Mouse (Mus musculus) mature B cell (primary cell): ENCODE results near the gene Eif4g2.

Experiments
- in situ Hi-C: fragments of 300-500 bp; cut with MboI; formaldehyde crosslinking; loops from 2 replicates; pipeline ENCODE4 v1.14.3; 2019

The Eif4g2 gene

DNA sequence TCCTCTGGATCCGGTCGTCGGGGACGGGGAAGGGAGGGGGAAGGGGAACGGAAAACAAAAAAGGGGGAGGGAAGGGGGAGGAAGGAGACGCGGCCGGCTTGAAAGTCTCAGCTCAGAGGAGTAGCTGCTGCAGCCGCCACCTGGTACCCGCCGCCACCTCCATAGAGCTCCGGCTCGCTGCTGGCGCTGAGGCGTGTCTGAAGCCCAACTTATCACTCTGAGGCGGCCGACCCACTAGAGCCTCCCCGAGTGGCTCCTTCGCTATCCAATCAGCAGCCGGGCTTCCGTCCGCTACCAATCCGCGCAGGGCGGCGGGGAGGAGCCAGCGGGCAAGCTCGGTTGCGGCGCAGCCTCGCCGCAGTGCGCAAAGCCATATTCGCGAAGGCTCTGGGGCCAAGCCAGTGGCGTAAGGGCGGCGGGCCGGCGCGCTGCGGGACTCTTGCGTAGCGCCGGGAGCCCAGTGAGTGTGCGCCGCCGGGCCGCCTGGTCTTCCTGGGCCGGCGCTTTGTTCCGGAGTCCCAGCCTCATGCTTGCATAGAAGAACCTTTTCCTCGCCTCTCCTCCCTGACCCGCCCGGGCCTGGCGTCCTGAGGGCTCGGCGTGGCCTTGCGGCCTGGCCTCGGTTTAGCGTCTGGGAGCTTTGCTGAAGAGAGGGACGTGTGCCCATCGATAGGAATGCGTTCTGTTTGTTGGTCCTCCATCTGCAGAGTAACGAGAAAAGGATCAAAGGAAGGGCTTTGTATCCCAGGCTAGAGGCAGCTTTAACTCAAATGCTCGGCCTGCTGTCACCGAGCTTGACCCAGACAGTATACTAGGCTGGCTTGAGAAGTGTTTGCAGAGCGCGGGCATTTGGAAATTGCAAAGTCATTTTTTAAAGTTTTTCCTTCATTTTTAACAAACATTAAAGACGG is at the start of gene Eif4g2:
TSS of gene Eif4g2 (minus strand) at position 209 of the 911 bp plus-strand sequence.
- in situ Hi-C loops: no loop called here

DNA sequence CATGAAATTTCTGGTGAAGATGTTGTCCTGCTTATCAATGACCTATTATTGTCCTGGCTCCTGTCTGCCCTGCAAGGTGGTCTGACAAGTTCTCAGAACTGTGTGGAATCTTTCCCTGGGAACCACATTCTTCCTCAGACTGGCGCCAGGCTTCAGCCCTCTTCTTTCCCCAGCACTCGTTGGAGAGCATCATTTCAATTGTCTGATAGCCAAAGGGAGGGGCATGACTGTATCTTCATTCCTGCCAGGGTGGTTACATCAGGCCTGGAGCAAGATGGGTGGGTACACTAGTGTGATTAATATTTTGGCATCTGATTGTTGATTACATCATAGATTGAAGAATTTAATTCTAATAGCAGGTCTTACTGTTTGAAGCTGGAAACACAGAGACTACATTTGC is 49.8 kb upstream of the Eif4g2 start:
- in situ Hi-C loops: no loop called here

DNA sequence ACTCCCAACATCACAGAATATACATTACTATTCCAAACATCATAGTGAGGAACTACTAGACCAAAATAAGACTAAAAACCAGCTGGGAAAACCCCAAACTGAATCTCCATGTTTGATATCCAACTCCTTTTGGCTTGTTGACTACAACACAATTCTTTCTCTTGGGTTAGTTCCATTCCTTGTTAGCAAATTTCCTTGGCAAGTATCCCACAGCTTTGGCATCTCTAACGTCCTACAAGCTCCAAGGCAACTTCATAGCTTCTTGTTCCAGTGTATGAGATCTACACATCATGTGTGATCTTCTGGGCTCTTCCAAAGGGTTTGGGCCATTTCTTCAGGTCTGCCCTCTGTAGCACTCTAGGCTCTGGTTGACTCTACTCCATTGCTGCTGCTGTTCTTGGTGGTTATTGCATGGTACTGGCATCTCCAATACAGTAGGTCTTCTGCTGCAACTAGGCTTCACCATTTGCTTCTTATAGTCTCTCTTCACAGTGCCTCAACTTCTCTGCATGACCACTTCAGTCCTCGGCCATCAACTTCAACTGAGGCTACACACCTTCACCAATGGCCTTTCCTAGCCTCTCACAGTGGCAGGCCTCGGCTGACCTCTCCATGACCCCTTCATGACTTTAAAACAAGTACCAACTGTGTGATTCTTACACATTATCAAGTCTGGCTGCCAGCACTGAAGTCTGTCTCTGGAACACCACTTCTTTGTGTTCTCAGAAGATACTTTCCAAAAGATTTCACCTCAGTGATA is 44.0 kb upstream of the Eif4g2 start:
- in situ Hi-C loops: no loop called here

DNA sequence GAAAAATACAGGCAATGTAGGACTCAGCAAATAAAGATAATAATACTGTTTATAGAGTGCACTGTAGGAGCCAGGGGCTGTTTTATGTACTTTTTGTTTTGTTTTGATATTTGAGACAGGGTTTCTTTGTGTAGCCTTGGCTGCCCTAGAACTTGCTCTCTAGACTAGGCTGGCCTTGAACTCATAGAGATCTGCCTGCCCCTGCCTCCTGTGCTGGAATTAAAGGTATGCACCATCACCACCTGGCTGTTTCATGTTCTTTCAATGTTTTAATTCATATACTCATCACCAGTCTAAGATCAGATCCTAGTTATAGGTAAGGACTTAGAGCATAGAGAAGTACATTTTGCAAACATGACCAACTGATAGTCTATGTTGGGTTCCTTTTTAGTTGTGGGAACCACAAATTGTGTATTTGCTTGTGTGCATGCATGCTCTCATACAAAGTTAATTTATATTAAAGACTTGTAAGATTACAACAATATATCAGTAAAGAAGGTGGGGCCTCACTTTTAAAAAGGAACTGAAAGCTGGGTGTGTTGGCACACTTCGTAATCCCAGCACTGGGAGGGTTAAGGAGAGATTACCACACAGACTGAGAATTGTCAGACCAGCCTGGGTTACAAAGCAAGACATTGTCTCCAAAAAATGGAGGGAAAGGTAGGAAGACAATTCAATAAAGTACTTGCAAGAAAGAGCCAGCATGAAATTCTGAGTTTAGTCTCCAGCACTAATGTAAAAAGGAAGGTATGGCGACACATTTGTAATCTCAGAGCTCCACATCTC is 41.1 kb upstream of the Eif4g2 start:
- in situ Hi-C loops: no loop called here

DNA sequence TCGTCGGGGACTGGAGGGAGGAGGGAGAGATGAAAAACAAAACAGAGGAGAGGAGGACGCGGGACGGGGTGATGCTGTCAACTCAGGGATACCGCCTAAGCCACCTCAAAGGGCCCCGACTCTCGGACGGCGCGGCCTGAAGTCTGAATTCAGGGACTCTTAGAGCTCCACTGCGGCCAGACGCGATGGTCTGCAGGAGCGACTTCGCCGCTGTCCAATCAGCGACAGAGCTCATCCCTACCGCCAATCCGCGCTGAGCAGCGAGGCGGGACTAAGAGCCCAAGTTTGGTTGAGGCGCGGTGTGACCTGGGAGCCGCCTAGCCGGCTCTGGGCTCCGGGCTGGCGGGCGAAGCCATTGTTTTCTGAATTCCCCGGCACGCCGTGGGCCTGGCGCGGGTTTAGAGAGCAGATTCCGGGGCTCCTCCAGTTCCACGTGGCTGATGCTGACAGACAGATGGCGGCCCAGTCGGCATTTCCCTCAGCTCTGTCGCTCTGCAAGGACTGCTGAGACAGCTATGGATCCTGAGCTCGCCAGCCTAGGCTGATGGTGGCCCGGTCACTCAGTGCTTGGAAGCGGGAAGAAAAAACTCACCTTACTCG is 39.8 kb upstream of the Eif4g2 start:
- in situ Hi-C loops: no loop called here

DNA sequence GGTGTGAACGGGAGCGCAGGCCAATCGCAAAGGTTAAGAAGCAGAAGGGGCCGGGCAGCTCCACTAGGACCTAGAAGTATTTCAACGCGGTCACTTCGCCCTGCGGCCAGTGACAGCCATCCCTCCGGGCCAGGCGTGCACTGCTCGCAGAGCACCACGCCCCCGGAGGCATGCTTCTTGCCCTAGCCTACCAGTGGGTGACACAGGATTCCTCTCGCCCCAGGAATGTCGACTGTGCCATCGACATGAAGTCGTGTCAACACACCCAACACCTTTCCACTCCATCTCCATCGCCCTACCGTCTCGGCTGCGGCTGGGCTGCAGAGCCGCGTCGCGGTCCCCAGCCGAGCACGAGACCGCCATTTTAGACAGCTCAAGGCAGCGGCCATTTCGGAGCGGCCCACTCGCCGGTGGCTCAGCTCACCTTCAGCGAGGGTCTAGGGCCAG is 39.3 kb upstream of the Eif4g2 start:
- in situ Hi-C loops: no loop called here

DNA sequence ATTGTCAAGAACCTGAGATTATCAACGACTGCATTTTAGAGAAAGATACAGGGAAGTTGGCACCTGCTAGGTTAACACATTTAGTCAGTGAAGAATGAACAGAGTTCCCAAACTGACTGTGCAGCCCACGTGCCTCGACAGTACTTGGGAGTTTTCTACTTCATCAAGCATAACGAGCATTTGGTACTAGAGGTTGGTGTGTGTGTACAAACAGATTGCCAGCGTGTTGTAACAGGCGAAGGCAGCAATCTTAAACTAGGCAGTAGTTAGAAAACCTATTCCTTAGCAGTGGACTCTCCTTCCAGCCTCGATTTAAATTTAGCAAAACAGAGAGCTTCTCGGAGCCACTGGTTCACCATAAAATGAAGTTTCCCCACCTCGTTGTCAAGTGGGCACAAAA is 38.7 kb upstream of the Eif4g2 start:
- in situ Hi-C loops: no loop called here

DNA sequence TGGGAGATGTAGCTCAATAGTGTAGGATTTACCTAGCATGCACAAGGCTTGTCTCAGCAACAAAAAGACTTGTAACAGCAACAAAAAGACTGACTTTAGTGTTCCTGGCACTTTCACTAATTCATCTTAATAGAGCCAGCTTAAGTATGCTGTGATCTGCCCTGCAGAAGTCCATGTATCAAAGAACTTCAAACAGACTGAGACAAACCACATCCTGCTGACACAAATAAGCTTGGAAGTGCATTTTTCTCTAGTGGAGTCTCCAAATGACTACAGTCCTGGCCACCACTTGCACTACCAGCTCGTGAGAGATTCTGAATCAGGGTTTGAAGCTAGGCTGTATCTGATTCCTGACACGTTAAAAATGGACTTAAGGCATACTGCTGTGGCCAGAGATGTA is 26.7 kb upstream of the Eif4g2 start:
- in situ Hi-C loops: no loop called here

DNA sequence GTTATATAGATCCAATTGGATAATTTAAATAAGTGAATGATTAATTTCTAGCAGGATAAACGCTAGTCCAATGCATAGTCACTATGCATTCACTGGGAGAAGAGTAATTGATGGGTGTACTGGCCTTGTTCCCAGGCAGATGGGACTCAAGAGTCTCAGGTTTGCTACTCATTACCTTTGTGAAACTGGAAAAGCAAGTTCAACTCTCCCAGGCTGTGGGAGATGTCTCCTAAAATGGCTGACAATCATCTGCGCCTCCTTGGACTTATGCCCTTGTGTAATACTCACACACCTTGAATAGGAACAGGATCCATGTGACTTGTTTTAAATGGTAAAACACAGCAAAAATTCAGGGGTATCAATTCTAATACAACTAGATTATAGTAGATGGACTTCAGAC is 26.3 kb upstream of the Eif4g2 start:
- in situ Hi-C loops: no loop called here

DNA sequence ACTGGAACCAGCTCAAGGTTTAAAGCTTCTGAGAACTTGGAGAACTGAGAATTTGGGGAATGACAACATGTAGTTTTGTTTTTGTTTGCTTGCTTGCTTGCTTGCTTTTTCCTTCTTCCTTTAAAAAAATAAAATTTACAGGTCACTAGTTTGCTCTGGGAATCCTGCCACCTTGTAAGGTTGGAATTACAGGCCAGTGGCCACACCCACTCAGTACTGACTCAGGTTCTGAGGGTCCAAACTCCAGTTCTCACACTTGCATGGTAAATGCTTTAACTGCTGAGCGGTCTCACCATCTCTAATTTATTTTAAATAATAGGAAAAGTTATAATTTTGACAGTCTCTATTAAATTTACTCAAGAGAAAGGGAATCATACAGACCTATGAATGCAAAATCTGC is 15.4 kb upstream of the Eif4g2 start:
- in situ Hi-C loops: no loop called here

DNA sequence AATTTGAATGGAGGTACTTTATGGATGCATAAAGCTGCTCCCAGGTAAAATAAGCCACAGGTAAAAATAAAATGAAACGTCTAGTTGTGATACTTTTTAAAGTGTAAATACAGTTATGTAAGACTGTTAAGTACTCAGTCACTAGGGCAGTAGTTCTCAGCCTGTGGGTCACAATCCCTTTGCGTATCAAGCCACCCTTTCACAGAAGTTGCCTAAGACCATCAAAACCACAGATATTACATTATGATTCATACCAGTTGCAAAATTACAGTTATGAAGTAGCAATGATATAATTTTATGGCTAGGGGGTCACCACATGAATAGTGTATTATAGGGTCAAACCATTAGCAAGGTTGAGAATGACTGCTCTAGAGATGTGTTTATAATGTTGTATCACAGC is 12.3 kb upstream of the Eif4g2 start:
- in situ Hi-C loops: no loop called here

DNA sequence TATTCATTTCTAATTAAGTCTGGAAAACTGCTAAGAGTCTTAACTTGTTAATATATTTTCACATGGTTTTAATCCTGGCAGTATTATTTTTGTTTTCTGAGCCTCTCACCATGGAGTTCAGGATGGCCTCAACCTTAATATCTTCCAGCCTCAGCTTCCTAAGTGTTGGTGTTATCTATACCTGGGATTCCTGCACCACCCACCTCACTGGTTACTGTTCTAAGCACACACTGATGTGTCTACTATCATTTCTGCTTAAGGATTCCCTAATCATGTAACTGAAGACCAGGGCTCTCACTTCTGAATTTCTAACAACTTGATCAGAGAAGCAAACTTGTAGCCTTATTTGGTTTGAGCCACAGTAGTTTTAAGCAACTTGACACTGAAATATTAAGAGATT is 2.3 kb upstream of the Eif4g2 start:
- in situ Hi-C loops: no loop called here

DNA sequence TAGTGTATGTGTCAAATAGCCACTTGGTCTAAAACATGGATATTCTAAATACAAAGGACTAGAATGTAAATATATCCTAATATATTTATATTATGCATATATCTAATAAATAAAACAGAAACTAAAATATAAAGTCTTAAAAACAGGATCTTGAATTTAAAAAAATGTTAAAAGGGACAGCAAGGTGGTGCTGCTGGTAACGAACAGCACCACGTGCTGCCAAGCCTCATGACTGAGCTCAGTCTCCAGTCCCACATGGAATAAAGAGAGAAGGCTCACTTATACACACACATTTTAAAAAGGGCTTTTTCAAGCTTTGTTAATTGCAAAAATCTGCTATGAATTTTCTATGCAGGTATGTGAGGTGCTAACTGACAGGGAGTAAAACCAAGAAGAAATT is 1.6 kb upstream of the Eif4g2 start:
- in situ Hi-C loops: no loop called here

DNA sequence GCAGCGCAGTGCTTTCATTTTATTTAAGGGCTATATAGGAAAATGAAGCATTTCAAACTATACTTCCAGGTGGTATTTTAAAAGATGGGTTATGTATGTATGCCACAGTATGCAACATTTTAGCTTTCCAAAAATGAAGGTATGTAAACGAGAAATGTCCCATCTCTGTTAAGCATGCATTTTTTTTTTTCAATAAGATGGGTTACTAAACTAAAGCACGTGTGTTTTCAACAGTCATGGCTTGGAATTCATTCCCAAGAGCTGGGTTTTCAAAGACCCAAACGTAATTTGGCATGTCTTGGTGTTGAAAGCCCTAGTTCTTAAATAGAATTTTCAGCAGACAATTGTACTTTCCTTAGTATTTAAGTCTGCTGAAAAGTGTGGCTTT is 897 bp upstream of the Eif4g2 start:
- in situ Hi-C loops: no loop called here

DNA sequence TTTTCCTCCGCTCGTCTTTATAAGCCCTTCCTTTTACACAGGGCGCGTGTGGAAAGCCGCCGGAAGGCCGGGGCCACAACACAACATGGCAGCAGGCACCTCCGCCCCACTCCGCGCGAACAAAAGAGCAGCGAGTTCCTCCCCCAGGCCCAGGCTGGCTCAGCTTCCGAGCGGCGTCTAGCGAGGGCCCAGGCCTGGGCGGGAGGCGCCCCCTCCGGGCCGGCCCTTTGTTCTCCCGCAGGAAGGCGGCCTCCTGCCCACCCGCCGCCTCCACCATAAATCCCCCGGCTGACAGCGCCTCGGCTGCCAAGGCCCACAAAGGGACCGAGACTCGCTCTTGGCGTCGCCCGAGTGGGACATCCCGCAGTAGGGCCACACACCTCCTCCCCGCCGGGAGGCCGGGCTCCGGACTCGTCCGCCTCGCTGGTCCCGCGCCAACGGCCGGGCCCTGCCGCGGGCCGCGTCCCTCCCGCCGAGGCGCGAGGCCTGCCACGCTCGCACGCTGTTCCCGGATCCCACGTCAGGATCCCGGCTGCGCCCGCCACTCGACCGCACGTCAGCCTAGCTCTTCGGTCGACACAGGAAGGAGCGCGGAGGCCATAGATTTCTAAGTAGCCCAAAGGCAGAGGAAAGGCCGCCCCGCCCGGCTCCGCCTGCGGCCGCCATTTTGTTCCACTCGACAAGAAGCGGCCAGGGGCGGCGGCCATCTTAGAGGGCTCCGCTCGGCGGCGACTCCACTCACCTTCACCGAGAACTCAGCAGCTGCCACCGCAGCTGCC is 598 bp downstream of the Eif4g2 start:
- in situ Hi-C loops: no loop called here

DNA sequence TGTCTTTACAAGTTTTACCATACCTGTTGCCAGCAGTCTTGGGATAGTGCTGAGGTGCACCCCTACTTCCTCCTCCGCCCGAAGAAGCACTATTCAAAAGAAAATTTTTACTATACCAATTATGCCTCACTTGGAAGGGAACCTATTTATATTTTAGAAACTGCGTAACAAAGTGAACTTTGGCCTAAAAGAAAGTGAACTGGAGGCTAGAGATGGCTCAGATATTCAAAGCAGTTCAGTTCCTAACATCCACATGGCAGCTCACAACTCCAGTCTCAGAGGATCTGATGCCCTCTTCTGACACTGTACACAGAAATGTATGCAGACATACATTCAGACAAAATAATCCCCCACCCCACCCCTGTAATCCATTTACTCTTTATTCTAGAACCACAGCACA is 2.0 kb downstream of the Eif4g2 start:
- in situ Hi-C loops: no loop called here

DNA sequence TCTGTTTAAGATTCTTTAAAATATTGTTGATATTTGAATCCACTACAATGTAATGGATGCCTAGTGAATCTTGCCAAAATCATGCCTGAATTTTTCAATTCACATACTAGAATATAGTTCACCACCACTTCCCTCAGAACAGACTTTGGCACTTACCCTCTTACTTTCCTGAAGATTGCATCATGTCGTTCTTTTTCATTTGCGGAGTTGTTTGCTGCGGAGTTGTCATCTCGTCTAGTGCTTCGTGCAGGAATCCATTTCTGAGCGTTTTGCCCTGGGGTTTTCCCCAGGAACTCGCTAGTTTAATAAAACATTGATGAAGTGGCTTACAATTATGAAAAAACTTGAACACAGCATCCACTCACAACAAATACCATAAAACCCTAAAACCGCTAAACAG is 2.8 kb downstream of the Eif4g2 start:
- in situ Hi-C loops: no loop called here

DNA sequence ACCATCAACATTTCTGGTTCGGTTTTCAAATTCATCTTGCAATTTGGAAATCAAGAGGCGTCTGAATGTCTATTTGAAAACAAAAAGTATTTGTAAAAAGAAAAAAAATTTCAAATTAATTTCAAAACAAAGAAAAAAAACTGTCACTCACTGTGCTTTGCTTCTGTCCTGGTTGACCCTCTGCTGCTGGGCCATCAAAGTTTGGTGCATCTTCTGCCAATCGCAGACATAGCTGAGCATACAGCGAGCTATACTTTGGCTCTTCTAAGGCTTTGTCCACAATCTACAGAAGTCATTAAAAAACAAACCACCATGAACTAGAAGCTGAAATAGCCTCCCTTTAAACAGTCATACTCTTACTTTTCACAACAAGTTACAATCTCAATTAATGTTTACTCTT is 4.6 kb downstream of the Eif4g2 start:
- in situ Hi-C loops: no loop called here

DNA sequence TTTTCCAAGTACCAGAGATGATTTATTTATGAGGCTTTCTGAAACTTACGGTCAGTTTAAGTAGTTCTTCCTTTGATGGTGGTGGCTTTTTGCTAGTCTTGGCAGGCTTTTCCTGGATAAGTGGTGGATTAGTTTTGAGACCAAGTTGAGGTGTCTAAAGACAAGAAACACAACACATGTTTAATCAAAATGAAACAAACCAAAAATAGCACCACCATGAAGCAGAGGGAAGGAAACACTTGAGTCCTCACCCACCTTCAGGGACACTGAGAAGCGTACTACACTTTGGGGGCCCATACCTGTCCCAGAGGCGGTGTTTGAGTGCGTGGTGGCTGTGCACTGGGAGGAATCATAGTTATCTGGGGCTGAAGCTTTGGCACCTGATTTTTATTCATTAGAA is 7.5 kb downstream of the Eif4g2 start:
- in situ Hi-C loops: no loop called here

DNA sequence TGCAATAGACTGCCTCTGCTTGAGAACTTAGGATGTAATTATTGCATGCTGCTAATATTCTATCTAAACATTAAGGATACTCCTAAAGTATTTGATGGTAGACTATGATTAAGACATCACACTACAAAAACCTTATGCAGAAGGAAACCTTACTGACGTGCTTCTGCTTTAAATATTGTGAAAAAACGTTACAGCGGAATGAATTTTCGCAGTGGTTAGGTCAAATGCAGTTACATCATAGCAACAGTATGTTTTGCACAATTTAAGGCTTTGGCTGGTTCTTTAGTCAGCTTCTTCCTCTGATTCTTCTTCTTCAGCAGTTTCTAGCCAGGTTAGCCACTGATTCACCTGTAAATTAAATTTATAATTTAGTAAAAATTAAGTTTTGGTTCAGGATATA is 10.4 kb downstream of the Eif4g2 start:
- in situ Hi-C loops: no loop called here

DNA sequence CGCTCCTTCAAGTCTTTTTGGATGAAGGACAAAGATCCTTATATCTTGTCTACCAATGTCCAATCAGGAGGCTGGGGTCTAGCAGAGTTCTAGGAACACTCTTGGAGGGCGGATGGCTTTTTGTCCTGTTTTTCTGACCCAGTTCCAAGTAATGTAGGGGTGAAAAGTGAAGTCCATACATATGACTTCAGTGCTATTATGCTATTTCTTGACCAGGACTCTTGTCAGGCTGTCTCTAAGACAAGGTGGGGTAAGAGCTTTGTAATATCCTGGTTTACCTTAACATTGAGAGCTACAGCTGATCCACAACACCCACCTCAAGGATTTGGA is 12.7 kb downstream of the Eif4g2 start:
- in situ Hi-C loops: no loop called here
